Mouse (Mus musculus): ENCODE data around the gene Klhl35. TPM values are rescaled to one million over a fixed set of nuclear protein-coding genes. Genes with fewer than 3 reads are reported as not detected.

Gene Klhl35
- polyA plus RNA-seq, 1 experiment from 2014 or later: 39.2 TPM

GRCm38 (mm10) chr7:99475562-99475911 is 9.7 kb downstream of the Klhl35 start:
- ATAC-seq (ENCODE audit: low FRiP score): 0 out of 2 replicates have a peak, but pooled peaks have one; percentile 1
- Histone ChIP-seq H3K36me3 (peaks cover 70% of the 10 kb centered on the region), H3K27me3 (no peaks in the 10 kb centered on the region), H3K27ac (peak overlapping the region; percentile 87), H3K9ac (no peak overlapping the region), H3K9me3 (replicated peaks) (no peaks in the 10 kb centered on the region), H3K4me3 (no peak overlapping the region), H3K4me2 (replicated peaks) (no peak overlapping the region), H3K4me1 (peaks cover 31% of the 10 kb centered on the region)
- 80% methylated on average over 2 of the region's 2 CpGs for WGBS

DNA sequence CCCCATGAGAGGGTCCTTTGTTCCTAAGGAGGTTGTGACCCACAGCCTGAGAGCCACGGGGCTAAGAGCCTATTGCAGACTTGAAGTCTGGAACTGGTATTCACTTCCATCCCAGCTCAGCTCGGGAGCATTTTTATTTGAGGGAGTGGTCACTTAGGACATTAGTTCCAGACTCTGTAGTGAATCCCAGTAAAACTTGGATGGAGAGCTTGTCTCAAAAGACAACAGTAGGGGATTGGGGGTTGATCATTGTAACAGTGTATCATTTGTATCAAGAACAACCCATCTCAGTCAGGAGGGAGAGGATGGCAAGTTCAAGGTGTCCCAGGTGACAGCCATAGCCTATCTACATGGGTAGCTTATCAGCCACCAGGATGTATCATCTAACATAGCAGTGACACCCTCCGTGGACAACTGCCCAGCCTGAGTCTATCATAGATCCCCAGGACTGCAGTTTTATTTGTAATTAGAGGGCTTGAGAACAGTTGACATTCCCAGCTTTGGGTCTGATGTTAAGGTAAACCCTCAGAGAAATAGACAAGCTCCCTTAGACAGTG is 10.8 kb downstream of the Klhl35 start:
- H3K9ac ChIP-seq: no peak overlapping the region
- no peaks in the 10 kb centered on the region for H3K9me3 ChIP-seq (replicated peaks)
- H3K4me1 ChIP-seq: peaks cover 42% of the 10 kb centered on the region
- no peak overlapping the region for H3K4me3 ChIP-seq
- 40% methylated on average over 3 of the region's 3 CpGs for WGBS
- H3K27ac ChIP-seq: peak overlapping the region; percentile 62
- H3K27me3 ChIP-seq: no peaks in the 10 kb centered on the region
- H3K4me2 ChIP-seq (replicated peaks): no peak overlapping the region
- peaks cover 77% of the 10 kb centered on the region for H3K36me3 ChIP-seq
- no peak for ATAC-seq (ENCODE audit: low FRiP score)

GRCm38 (mm10) chr7:99477235-99477634 is 11.4 kb downstream of the Klhl35 start:
- Histone ChIP-seq H3K9ac (no peak overlapping the region), H3K4me2 (replicated peaks) (no peak overlapping the region), H3K4me1 (peaks cover 48% of the 10 kb centered on the region), H3K4me3 (no peak overlapping the region), H3K27me3 (no peaks in the 10 kb centered on the region), H3K36me3 (peaks cover 78% of the 10 kb centered on the region), H3K27ac (0 out of 2 replicates have a peak overlapping the region, but pooled peaks have one; percentile 62), H3K9me3 (replicated peaks) (no peaks in the 10 kb centered on the region)
- no peak for ATAC-seq (ENCODE audit: low FRiP score)
- 89% methylated on average over 5 of the region's 5 CpGs for WGBS

DNA sequence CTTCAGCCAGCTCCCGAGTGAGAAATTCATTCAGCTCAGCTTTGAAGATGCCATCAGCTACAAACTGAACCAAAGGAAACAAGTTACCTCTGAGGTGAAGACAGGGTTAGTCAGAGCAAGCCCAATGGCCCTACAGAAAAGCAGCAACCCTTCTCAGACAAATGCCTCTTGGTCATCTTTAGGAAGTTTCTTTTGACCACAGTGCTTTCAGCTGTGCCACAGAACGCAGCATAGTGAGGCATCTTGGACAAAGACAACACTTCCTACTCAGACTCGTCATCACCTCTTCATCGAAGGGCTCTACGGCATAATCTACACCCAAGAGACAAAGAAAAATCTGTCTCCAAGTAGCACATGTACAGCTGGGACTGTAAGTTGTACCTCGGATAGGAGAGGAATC is 16.8 kb downstream of the Klhl35 start:
- Histone ChIP-seq H3K27me3 (peaks cover 15% of the 10 kb centered on the region), H3K36me3 (peaks cover 44% of the 10 kb centered on the region), H3K9me3 (replicated peaks) (no peaks in the 10 kb centered on the region), H3K4me1 (peaks cover 36% of the 10 kb centered on the region), H3K27ac (peak overlapping the region; percentile 87; the same call in 1 of the 2 replicates), H3K9ac (peak overlapping the region; percentile 96), H3K4me2 (replicated peaks) (peak overlapping the region; percentile 85), H3K4me3 (peak overlapping the region; percentile 84)
- ATAC-seq (ENCODE audit: low FRiP score): no peak
- WGBS: 4% methylated on average over 6 of the region's 6 CpGs

DNA sequence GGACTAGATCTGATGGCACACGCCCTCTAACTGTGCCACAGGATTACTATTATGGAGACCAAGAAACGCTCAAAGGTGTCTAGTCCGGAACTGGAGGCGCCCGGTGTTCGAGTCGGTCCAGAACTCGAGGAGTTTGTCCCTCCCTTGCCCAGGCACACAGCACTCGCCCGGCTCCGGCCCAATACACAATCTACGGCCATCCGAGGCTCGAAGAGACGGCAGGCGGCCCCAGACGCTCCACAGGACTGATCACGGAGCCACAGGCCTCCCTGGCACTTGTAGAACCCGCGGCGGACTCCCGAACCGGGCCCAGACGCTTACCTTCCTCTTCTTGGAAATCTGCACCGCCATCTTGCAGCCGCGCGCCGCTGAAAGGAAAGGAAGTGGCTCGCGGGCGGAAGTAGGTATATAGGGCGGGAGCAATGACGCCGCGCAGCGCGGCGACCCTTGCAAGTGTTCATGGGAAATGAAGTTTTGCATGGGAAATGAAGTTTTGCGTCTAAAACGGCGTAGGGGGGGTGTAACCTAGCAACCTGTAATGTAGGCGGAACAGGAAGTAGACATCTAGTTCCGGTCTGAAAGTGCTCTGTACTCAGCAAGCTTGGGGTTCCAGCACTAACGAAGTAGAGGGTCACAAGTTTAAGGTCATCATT is 17.6 kb downstream of the Klhl35 start, which contains the start of gene Rps3:
Rps3 (minus strand) TSS at position 468 of the 653 bp plus-strand sequence.
- Histone ChIP-seq H3K27me3 (peaks cover 15% of the 10 kb centered on the region), H3K4me1 (peaks cover 36% of the 10 kb centered on the region), H3K9ac (peak within 1 kb of the TSS; percentile 96), H3K36me3 (peaks cover 37% of the 10 kb centered on the region), H3K4me2 (replicated peaks) (peak within 1 kb of the TSS; percentile 85), H3K27ac (peak within 1 kb of the TSS; percentile 87), H3K9me3 (replicated peaks) (no peaks in the 10 kb centered on the region), H3K4me3 (peak within 1 kb of the TSS; percentile 84)
- under 1% methylated on average over 45 of the region's 45 CpGs for WGBS
- peak; percentile 96 for ATAC-seq (ENCODE audit: low FRiP score)

DNA sequence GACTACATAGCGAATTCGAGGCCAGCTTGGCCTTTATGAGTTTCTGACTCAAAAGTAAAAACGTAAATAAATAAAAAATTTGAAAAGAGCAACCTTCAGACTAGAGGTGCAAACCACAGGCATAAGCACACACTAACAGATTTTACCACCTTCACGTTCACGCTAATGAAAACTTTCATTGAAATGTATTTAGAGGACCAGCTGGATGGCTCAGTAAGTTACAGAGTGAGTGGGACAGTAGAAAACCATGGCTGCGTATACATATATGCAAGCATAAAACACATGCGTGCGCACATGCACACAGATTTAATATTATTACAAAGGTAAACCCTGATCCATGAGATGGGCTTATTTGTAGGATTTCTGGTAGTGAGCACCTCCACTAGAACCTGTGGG is 18.1 kb downstream of the Klhl35 start:
- Histone ChIP-seq H3K27me3 (peaks cover 15% of the 10 kb centered on the region), H3K4me1 (peaks cover 36% of the 10 kb centered on the region), H3K36me3 (peaks cover 32% of the 10 kb centered on the region), H3K9ac (no peak overlapping the region), H3K27ac (no peak overlapping the region), H3K9me3 (replicated peaks) (no peaks in the 10 kb centered on the region), H3K4me2 (replicated peaks) (peak overlapping the region; percentile 85), H3K4me3 (peak overlapping the region; percentile 84)
- peak; percentile 39 for ATAC-seq (ENCODE audit: low FRiP score)
- 44% methylated on average over 8 of the region's 8 CpGs for WGBS

DNA sequence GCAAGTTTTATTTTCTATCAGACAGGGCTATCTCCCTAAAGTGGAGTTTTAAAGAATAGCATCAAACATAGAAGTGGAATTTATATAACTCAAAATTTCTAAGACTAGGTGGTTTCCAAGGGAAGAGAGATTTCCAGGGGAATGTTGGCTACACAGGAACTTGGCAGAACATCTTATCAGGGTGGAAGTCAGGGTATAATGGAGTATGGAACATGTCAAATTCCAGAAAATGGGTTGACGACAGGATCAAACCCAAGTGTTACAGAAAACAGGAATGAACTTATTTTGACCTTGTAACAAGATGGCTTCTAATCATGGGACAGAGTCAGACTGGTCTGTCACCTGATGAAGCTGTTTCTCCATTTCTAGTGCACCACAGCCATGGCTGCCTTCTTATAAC is 18.9 kb downstream of the Klhl35 start:
- H3K27me3 ChIP-seq: peaks cover 15% of the 10 kb centered on the region
- no peak overlapping the region for H3K4me3 ChIP-seq
- no peak overlapping the region for H3K9ac ChIP-seq
- no peaks in the 10 kb centered on the region for H3K9me3 ChIP-seq (replicated peaks)
- H3K4me1 ChIP-seq: peaks cover 29% of the 10 kb centered on the region
- no peak for ATAC-seq (ENCODE audit: low FRiP score)
- no peak overlapping the region for H3K27ac ChIP-seq
- peaks cover 24% of the 10 kb centered on the region for H3K36me3 ChIP-seq
- 94% methylated on average over 1 of the region's 1 CpGs for whole genome bisulfite sequencing
- no peak overlapping the region for H3K4me2 ChIP-seq (replicated peaks)

- H3K4me1 ChIP-seq: no peaks in the 10 kb centered on the region
- peaks cover 15% of the 10 kb centered on the region for H3K27me3 ChIP-seq
- H3K4me3 ChIP-seq: no peak overlapping the region
- no peak overlapping the region for H3K4me2 ChIP-seq (replicated peaks)
- ATAC-seq (ENCODE audit: low FRiP score): no peak
- 88% methylated on average over 5 of the region's 5 CpGs for WGBS
- no peaks in the 10 kb centered on the region for H3K36me3 ChIP-seq
- H3K27ac ChIP-seq: no peak overlapping the region
- H3K9ac ChIP-seq: no peak overlapping the region
- H3K9me3 ChIP-seq (replicated peaks): no peaks in the 10 kb centered on the region
Measured at GRCm38 (mm10) chr7:99489708-99490107, 23.9 kb downstream of the Klhl35 start.

GRCm38 (mm10) chr7:99499128-99499527 is 33.3 kb downstream of the Klhl35 start:
- H3K27ac ChIP-seq: no peak overlapping the region
- no peak overlapping the region for H3K4me2 ChIP-seq (replicated peaks)
- H3K4me1 ChIP-seq: no peaks in the 10 kb centered on the region
- 58% methylated on average over 1 of the region's 1 CpGs for WGBS
- H3K36me3 ChIP-seq: no peaks in the 10 kb centered on the region
- ATAC-seq (ENCODE audit: low FRiP score): no peak
- H3K9ac ChIP-seq: no peak overlapping the region
- H3K9me3 ChIP-seq (replicated peaks): no peaks in the 10 kb centered on the region
- H3K27me3 ChIP-seq: no peaks in the 10 kb centered on the region
- no peak overlapping the region for H3K4me3 ChIP-seq

DNA sequence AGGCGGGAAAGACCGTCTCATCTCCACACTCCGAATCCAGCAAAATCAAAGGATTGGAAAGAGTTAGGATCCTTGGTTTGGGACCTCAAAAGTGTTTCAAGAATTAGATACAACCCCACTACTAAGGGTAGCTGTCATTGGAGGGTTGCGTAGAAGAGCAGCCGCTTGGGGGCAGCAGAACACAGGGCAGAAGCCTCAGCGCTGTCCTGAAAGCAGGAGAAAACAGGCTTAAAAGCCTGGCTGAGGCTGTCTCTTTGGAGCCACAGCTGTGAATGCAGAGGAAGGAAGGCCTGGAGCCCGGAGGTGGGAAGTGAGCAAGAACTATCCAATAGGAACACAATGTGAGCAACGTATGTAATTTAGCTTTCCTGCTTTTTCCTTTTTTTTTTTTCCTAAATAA is 34.4 kb downstream of the Klhl35 start:
- H3K27ac ChIP-seq: no peak overlapping the region
- H3K4me1 ChIP-seq: no peaks in the 10 kb centered on the region
- H3K4me2 ChIP-seq (replicated peaks): no peak overlapping the region
- H3K4me3 ChIP-seq: no peak overlapping the region
- H3K9ac ChIP-seq: no peak overlapping the region
- 3% methylated on average over 8 of the region's 8 CpGs for WGBS
- H3K36me3 ChIP-seq: no peaks in the 10 kb centered on the region
- peak; percentile 84 for ATAC-seq (ENCODE audit: low FRiP score)
- H3K27me3 ChIP-seq: no peaks in the 10 kb centered on the region
- H3K9me3 ChIP-seq (replicated peaks): no peaks in the 10 kb centered on the region

DNA sequence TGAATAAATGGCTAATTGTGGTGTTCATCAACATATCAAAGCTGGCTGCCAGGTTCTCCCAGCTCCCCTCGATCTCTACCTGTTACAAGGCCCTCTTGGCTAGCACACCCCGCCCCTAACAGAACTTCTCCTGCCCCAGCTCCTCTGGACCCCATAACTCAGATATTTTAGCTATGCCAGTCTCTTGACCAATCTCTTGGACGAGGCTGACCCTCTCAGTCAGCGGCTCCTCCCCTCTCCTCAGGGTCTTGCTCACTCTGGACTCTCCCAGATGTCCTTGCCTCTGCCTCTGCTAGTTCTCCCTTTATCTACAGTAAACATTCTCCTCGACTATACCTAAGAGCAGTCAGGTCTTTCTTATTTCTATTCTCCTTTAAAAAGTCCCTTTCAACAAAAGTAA is 34.9 kb downstream of the Klhl35 start:
- ATAC-seq (ENCODE audit: low FRiP score): no peak
- Histone ChIP-seq H3K36me3 (no peaks in the 10 kb centered on the region), H3K4me1 (no peaks in the 10 kb centered on the region), H3K9me3 (replicated peaks) (no peaks in the 10 kb centered on the region), H3K4me2 (replicated peaks) (no peak overlapping the region), H3K9ac (0 out of 2 replicates have a peak overlapping the region, but pooled peaks have one; percentile 15), H3K27me3 (no peaks in the 10 kb centered on the region), H3K27ac (no peak overlapping the region), H3K4me3 (no peak overlapping the region)
- 24% methylated on average over 5 of the region's 5 CpGs for WGBS

GRCm38 (mm10) chr7:99501148-99501547 is 35.3 kb downstream of the Klhl35 start:
- H3K4me3 ChIP-seq: no peak overlapping the region
- H3K9me3 ChIP-seq (replicated peaks): no peaks in the 10 kb centered on the region
- WGBS: 61% methylated on average over 1 of the region's 1 CpGs
- H3K4me2 ChIP-seq (replicated peaks): no peak overlapping the region
- no peaks in the 10 kb centered on the region for H3K27me3 ChIP-seq
- H3K4me1 ChIP-seq: no peaks in the 10 kb centered on the region
- no peak overlapping the region for H3K27ac ChIP-seq
- ATAC-seq (ENCODE audit: low FRiP score): no peak
- H3K9ac ChIP-seq: no peak overlapping the region
- H3K36me3 ChIP-seq: no peaks in the 10 kb centered on the region

GRCm38 (mm10) chr7:99504556-99504955 is 38.8 kb downstream of the Klhl35 start:
- Histone ChIP-seq H3K4me1 (no peaks in the 10 kb centered on the region), H3K36me3 (no peaks in the 10 kb centered on the region), H3K4me2 (replicated peaks) (no peak overlapping the region), H3K27me3 (no peaks in the 10 kb centered on the region), H3K9me3 (replicated peaks) (no peaks in the 10 kb centered on the region), H3K9ac (no peak overlapping the region), H3K27ac (no peak overlapping the region), H3K4me3 (no peak overlapping the region)
- no peak for ATAC-seq (ENCODE audit: low FRiP score)

All from hindbrain, embryonic 12.5 days (tissue).